Mouse (Mus musculus): ENCODE results near the gene Gm45213. TPM values are rescaled to one million over a fixed set of nuclear protein-coding genes. Genes with fewer than 3 reads are reported as not detected.

Gene Gm45213
- total RNA-seq, 1 experiment = not detected

GRCm38 (mm10) chr7:66079364-66080230 is 36.2 kb downstream of the Gm45213 start, which contains the start of gene Selenos:
Gene Selenos (plus strand): TSS chr7:66079649.
- H3K36me3 ChIP-seq (ENCODE audit: control insufficient read depth, insufficient read depth, low read length, poor library complexity, severe bottlenecking) = peaks cover 20% of the 10 kb centered on the region
- in situ Hi-C loops (cut with MboI; ENCODE audit: low sequenced_read_pairs in 2 of 2, unreplicated experiment in 2 of 2) = no loop called here
- TF ChIP-seq CHD2 (IDR thresholded peaks at IDR 0.05; ENCODE audit: low read depth, low read length) (peak; percentile 80), HCFC1 (IDR thresholded peaks at IDR 0.05; ENCODE audit: borderline replicate concordance, insufficient read depth, low read length) (peak; percentile 39; the same call in 1 of the 2 replicates), ZC3H11A (IDR thresholded peaks at IDR 0.05; ENCODE audit: borderline replicate concordance, low read depth, low read length) (no peak)

DNA sequence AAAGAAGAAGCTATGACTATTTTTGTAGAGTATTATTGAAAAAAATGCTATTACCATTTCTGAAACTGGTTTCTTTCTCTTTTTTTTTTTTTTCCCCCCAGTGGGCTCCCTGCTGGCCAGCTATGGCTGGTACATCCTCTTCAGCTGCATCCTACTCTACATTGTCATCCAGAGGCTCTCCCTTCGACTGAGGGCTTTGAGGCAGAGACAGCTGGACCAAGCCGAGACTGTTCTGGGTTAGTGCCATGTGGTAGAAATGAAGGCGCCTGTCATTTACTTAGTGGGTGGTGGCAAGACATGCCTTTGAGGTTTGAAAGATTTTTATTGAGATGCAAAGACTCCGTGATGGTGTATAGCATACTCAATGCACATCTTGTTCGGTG is 36.8 kb downstream of the Gm45213 start:
- no peak for DNase-seq (ENCODE audit: low read depth, low spot score)
- peaks cover 0 to 4% of the 10 kb centered on the region in 2 experiments; a peak in 1 of 4 replicates for H3K4me1 ChIP-seq (ENCODE audit: control insufficient read depth in 2 of 2, insufficient read depth in 2 of 2, low read length in 2 of 2, poor library complexity in 1 of 2)
- peaks cover 16% of the 10 kb centered on the region for H3K36me3 ChIP-seq (ENCODE audit: control insufficient read depth, insufficient read depth, low read length, poor library complexity, severe bottlenecking)
- no peaks in the 10 kb centered on the region for H3K9me3 ChIP-seq (ENCODE audit: control insufficient read depth, insufficient read depth, low read depth, low read length)
- H3K9ac ChIP-seq (ENCODE audit: insufficient read depth, low read depth, low read length, poor library complexity, severe bottlenecking) = peak overlapping the region; percentile 89
- in situ Hi-C loops (cut with MboI; ENCODE audit: low sequenced_read_pairs in 2 of 2, unreplicated experiment in 2 of 2) = no loop called here
- no peak overlapping the region for H3K27ac ChIP-seq (ENCODE audit: insufficient read depth, low read depth, low read length, poor library complexity, severe bottlenecking)
- TF ChIP-seq CHD2 (IDR thresholded peaks at IDR 0.05; ENCODE audit: low read depth, low read length) = no peak
- peak; percentile 89 for TF ChIP-seq ZNF384 (IDR thresholded peaks at IDR 0.05; ENCODE audit: low read depth, low read length)
- peak overlapping the region; percentile 78 to 84 for H3K4me3 ChIP-seq (ENCODE audit: insufficient read depth in 1 of 2, low read depth in 1 of 2, low read length in 2 of 2, poor library complexity in 1 of 2, severe bottlenecking in 1 of 2)

More at GRCm38 (mm10) chr7:66079364-66080230, 36.2 kb downstream of the Gm45213 start, which contains the start of gene Selenos:
- no peaks in the 10 kb centered on the region for H3K9me3 ChIP-seq (ENCODE audit: control insufficient read depth, insufficient read depth, low read depth, low read length)
- H3K4me1 ChIP-seq (ENCODE audit: control insufficient read depth in 2 of 2, insufficient read depth in 2 of 2, low read length in 2 of 2, poor library complexity in 1 of 2) = peaks cover 0 to 4% of the 10 kb centered on the region in 2 experiments; a peak in 1 of 4 replicates
- peak within 1 kb of the TSS; percentile 89 for H3K9ac ChIP-seq (ENCODE audit: insufficient read depth, low read depth, low read length, poor library complexity, severe bottlenecking)
- peak; percentile 98 for DNase-seq (ENCODE audit: low read depth, low spot score)
- H3K27ac ChIP-seq (ENCODE audit: insufficient read depth, low read depth, low read length, poor library complexity, severe bottlenecking) = no peak within 1 kb of the TSS
- peak within 1 kb of the TSS; percentile 78 to 84 for H3K4me3 ChIP-seq (ENCODE audit: insufficient read depth in 1 of 2, low read depth in 1 of 2, low read length in 2 of 2, poor library complexity in 1 of 2, severe bottlenecking in 1 of 2)

DNA sequence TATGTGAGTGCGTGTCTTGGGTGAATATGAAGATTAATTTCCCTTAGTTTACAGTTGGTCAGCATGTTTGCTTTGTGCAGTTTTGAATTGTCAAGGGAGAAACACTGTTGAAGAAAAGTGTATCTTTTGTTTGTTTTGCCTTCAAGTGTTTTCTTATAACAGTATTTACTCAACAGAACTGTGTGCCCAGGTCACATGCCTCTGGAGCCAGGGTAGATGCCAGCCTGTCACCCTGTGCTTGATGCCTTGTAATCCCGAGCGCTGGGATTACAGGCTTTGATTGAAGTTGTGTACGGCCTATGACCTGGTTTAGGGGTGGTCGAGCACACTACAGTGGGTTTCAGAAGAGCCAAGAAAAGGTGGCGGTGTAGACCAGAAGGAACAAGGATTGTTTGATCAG is 40.4 kb downstream of the Gm45213 start:
- no peak overlapping the region for H3K9ac ChIP-seq (ENCODE audit: insufficient read depth, low read depth, low read length, poor library complexity, severe bottlenecking)
- peaks cover 0 to 4% of the 10 kb centered on the region in 2 experiments; a peak in 1 of 4 replicates for H3K4me1 ChIP-seq (ENCODE audit: control insufficient read depth in 2 of 2, insufficient read depth in 2 of 2, low read length in 2 of 2, poor library complexity in 1 of 2)
- H3K27ac ChIP-seq (ENCODE audit: insufficient read depth, low read depth, low read length, poor library complexity, severe bottlenecking) = no peak overlapping the region
- H3K36me3 ChIP-seq (ENCODE audit: control insufficient read depth, insufficient read depth, low read length, poor library complexity, severe bottlenecking) = peaks cover 32% of the 10 kb centered on the region
- no peak overlapping the region for H3K4me3 ChIP-seq (ENCODE audit: insufficient read depth in 1 of 2, low read depth in 1 of 2, low read length in 2 of 2, poor library complexity in 1 of 2, severe bottlenecking in 1 of 2)
- no peak for TF ChIP-seq MAFK (IDR thresholded peaks at IDR 0.05; ENCODE audit: insufficient read depth, low read depth, low read length)
- no peak for TF ChIP-seq ZC3H11A (IDR thresholded peaks at IDR 0.05; ENCODE audit: borderline replicate concordance, low read depth, low read length)
- no peak for TF ChIP-seq CHD2 (IDR thresholded peaks at IDR 0.05; ENCODE audit: low read depth, low read length)
- TF ChIP-seq ZNF384 (IDR thresholded peaks at IDR 0.05; ENCODE audit: low read depth, low read length) = no peak
- no peak for TF ChIP-seq HCFC1 (IDR thresholded peaks at IDR 0.05; ENCODE audit: borderline replicate concordance, insufficient read depth, low read length)
- no peak for DNase-seq (ENCODE audit: low read depth, low spot score)
- in situ Hi-C loops (cut with MboI; ENCODE audit: low sequenced_read_pairs in 2 of 2, unreplicated experiment in 2 of 2) = no loop called here
- H3K9me3 ChIP-seq (ENCODE audit: control insufficient read depth, insufficient read depth, low read depth, low read length) = no peaks in the 10 kb centered on the region

GRCm38 (mm10) chr7:66084546-66084945 is 41.1 kb downstream of the Gm45213 start:
- H3K4me1 ChIP-seq (ENCODE audit: control insufficient read depth in 2 of 2, insufficient read depth in 2 of 2, low read length in 2 of 2, poor library complexity in 1 of 2) = peaks cover 0 to 4% of the 10 kb centered on the region in 2 experiments; a peak in 1 of 4 replicates
- H3K9ac ChIP-seq (ENCODE audit: insufficient read depth, low read depth, low read length, poor library complexity, severe bottlenecking) = no peak overlapping the region
- DNase-seq (ENCODE audit: low read depth, low spot score) = no peak
- no peak overlapping the region for H3K4me3 ChIP-seq (ENCODE audit: insufficient read depth in 1 of 2, low read depth in 1 of 2, low read length in 2 of 2, poor library complexity in 1 of 2, severe bottlenecking in 1 of 2)
- H3K36me3 ChIP-seq (ENCODE audit: control insufficient read depth, insufficient read depth, low read length, poor library complexity, severe bottlenecking) = peaks cover 35% of the 10 kb centered on the region
- TF ChIP-seq MAFK (IDR thresholded peaks at IDR 0.05; ENCODE audit: insufficient read depth, low read depth, low read length) = no peak
- TF ChIP-seq HCFC1 (IDR thresholded peaks at IDR 0.05; ENCODE audit: borderline replicate concordance, insufficient read depth, low read length) = no peak
- TF ChIP-seq ZNF384 (IDR thresholded peaks at IDR 0.05; ENCODE audit: low read depth, low read length) = no peak
- no peak for TF ChIP-seq ZC3H11A (IDR thresholded peaks at IDR 0.05; ENCODE audit: borderline replicate concordance, low read depth, low read length)
- TF ChIP-seq CHD2 (IDR thresholded peaks at IDR 0.05; ENCODE audit: low read depth, low read length) = no peak
- H3K9me3 ChIP-seq (ENCODE audit: control insufficient read depth, insufficient read depth, low read depth, low read length) = no peaks in the 10 kb centered on the region
- H3K27ac ChIP-seq (ENCODE audit: insufficient read depth, low read depth, low read length, poor library complexity, severe bottlenecking) = no peak overlapping the region
- in situ Hi-C loops (cut with MboI; ENCODE audit: low sequenced_read_pairs in 2 of 2, unreplicated experiment in 2 of 2) = no loop called here

Measured in ES-E14 (cell line).